Mouse (Mus musculus) heart, embryonic 15.5 days (tissue): ENCODE data around the gene Phlda2. TPM values are rescaled to one million over a fixed set of nuclear protein-coding genes. Genes with fewer than 3 reads are reported as not detected.

Experiments used
- ATAC-seq: fragments of 200-750 bp; cut with Nextera tagmentation; replicated peaks from 2 replicates; pipeline ENCODE4 v1.8.0; 2017; ENCODE audit warnings: low read depth, moderate TSS enrichment; ENCODE audit not compliant: insufficient number of reproducible peaks, insufficient read depth, low FRiP score
- H3K27ac ChIP-seq: fragments of 300-500 bp; sonication (generic); 2 replicates; pipeline ENCODE4 v1.5.1; 2015; ENCODE audit warnings: mild to moderate bottlenecking, inconsistent platforms
- H3K27me3 ChIP-seq: fragments of 300-500 bp; sonication (generic); 2 replicates; pipeline ENCODE4 v1.6.1; 2015; ENCODE audit warnings: inconsistent platforms
- H3K36me3 ChIP-seq: fragments of 300-500 bp; sonication (generic); 2 replicates; pipeline ENCODE4 v1.6.1; 2015; ENCODE audit warnings: mild to moderate bottlenecking, inconsistent platforms
- H3K4me1 ChIP-seq: fragments of 300-500 bp; sonication (generic); replicated peaks from 2 replicates; pipeline ENCODE4 v1.6.1; 2015; ENCODE audit warnings: inconsistent platforms
- H3K4me2 ChIP-seq: fragments of 300-500 bp; sonication (generic); 2 replicates; pipeline ENCODE4 v1.6.1; 2015; ENCODE audit warnings: inconsistent platforms, mild to moderate bottlenecking, moderate library complexity
- H3K4me3 ChIP-seq: fragments of 300-500 bp; sonication (generic); 2 replicates; pipeline ENCODE4 v1.5.1; 2015; ENCODE audit warnings: mild to moderate bottlenecking, inconsistent platforms
- H3K9ac ChIP-seq: fragments of 300-500 bp; sonication (generic); 2 replicates; pipeline ENCODE4 v1.6.1; 2015; ENCODE audit warnings: mild to moderate bottlenecking, inconsistent platforms
- H3K9me3 ChIP-seq: fragments of 300-500 bp; sonication (generic); replicated peaks from 2 replicates; pipeline ENCODE4 v1.6.1; 2016; ENCODE audit warnings: inconsistent platforms
- WGBS: fragments of 180-500 bp; shearing (Covaris S2); methylation state at CpG from one replicate; pipeline ENCODE4 v1.1.7; 2015; ENCODE audit warnings: mixed read lengths; 5-methylcytosine and 5-hydroxymethylcytosine counted together
- polyA plus RNA-seq: library from polyadenylated mRNA; unstranded; fragments of >200 nt; fragmentation: Nextera tagmentation; extraction: Ambion mirVana; gene quantifications from 2 replicates; pipeline ENCODE4 v1.2.1, GENCODE M21; 2015

Phlda2 gene
- polyA plus RNA-seq, 1 experiment from 2014 or later = 0.45 TPM

DNA sequence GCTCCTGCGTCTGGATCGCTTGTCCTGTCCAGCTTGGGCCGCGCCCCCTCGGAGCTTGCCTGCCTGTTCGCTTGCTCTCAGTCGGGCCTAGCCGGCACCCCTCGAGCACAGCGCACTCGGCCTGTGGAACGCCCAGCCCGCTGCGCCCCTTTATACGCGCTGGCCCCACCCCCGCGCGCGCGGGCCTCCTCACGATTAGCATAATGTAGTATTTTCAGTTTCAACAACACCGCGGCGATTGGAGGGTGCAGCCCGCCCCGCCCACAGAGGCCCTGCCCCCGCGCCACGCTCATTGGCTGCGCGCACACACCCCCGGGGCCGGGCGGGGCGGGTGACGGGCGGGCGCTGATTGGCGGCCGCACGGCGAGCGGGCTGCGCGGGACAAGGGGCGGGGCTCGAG lies 42.1 kb downstream of the Phlda2 start, which contains the start of gene Cdkn1c:
TSS of gene Cdkn1c (minus strand) at position 177 of the 400 bp plus-strand sequence.
- Histone ChIP-seq H3K4me1 (peaks cover 47% of the 10 kb centered on the region), H3K4me3 (peak within 1 kb of the TSS; percentile 62), H3K9me3 (no peaks in the 10 kb centered on the region), H3K9ac (peak within 1 kb of the TSS; percentile 66), H3K27me3 (no peaks in the 10 kb centered on the region), H3K36me3 (no peaks in the 10 kb centered on the region), H3K27ac (peak within 1 kb of the TSS; percentile 64), H3K4me2 (peak within 1 kb of the TSS; percentile 87)
- ATAC-seq = peak; percentile 91
- 21% methylated on average over 47 of the region's 48 CpGs for WGBS

DNA sequence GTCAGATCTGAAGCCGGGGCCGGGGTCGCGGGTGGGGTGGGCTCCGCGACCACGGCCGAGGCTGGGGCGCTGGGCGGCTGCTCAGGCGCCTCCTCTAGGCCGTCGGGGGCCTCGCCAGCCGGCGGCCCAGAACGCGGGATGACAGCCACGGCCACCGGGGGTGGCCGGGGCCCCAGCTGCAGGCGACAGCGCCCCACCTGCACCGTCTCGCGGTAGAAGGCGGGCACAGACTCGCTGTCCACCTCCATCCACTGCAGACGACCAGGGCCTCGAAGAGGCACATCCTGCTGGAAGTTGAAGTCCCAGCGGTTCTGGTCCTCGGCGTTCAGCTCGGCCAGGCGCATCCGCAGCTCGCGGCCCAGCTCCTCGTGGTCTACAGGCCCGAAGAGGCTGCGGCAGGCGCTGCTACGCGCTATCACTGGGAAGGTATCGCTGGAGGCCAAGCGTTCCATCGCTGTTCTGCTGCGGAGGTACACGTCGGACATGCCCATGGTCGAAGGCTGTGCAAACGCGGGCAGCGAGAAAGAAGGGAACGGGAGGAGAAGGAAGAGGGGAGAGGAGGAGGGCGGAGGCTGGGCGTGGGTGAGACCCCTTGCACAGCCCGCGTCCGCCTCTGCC lies 42.6 kb downstream of the Phlda2 start:
- peaks cover 43% of the 10 kb centered on the region for H3K4me1 ChIP-seq
- peak overlapping the region; percentile 62 for H3K4me3 ChIP-seq
- peak overlapping the region; percentile 44 for H3K27ac ChIP-seq
- no peak for ATAC-seq
- no peaks in the 10 kb centered on the region for H3K36me3 ChIP-seq
- H3K9me3 ChIP-seq = no peaks in the 10 kb centered on the region
- H3K9ac ChIP-seq = peak overlapping the region; percentile 66
- WGBS = 32% methylated on average over 56 of the region's 60 CpGs
- H3K4me2 ChIP-seq = peak overlapping the region; percentile 87
- H3K27me3 ChIP-seq = no peaks in the 10 kb centered on the region

DNA sequence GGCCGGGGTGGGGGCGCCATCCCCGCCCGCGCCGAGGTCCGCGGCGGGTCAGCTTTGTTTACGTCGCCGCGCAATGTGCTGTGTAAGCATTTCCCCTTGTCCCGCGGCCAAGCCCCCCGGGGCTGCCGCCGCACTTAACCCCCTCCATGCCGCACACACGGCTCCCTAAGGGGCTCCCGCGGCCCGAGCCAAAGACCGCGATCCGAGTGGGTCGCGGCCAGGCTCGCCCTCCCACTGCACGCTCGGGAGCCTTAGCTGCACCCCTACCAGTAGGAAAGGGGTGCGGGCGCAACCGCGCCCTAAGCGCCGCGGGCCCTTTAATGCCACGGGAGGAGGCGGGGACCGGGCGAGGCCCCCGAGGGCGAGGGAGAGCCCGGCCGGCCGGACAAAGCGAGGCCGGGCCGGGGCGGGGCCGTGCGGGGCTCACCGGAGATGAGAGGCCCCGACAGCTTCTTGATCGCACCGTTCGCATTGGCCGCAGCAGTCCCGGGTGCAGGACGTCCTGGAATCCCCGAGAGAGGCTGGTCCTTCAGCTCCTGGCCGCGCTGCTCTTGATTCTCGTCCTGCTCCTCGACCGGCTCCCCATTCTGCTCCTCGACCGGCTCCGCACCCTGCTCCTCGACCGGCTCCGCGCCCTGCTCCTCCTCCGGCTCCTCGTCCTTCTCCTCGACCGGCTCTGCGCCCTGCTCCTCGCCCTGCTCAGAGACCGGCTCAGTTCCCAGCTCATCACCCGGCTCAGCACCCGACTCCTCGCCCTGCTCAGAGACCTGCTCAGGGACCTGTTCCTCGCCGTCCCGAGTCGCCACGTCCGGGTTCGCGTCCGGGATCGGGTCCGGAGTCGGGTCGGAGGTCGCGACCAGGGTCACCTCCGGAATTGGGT lies 43.4 kb downstream of the Phlda2 start:
- ATAC-seq = no peak
- Histone ChIP-seq H3K4me2 (peak overlapping the region; percentile 87), H3K9me3 (no peaks in the 10 kb centered on the region), H3K27ac (peak overlapping the region; percentile 44), H3K9ac (peak overlapping the region; percentile 66), H3K4me3 (peak overlapping the region; percentile 62), H3K36me3 (no peaks in the 10 kb centered on the region), H3K4me1 (peaks cover 36% of the 10 kb centered on the region), H3K27me3 (no peaks in the 10 kb centered on the region)
- 18% methylated on average over 100 of the region's 100 CpGs for WGBS

DNA sequence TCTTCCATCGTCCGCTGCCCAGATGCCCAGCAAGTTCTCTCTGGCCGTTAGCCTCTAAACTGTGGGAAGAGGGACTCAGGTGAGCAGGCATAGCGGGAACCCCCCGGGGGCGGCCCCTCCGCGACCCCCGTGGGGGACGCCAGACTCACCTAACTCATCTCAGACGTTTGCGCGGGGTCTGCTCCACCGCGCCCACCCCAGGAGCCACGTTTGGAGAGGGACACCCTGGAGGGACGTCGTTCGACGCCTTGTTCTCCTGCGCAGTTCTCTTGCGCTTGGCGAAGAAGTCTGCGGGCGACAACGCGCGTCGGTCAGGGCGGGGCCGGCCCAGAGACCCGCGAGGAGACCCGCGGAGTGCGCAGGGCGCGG lies 44.0 kb downstream of the Phlda2 start:
- Histone ChIP-seq H3K9me3 (no peaks in the 10 kb centered on the region), H3K4me1 (peaks cover 30% of the 10 kb centered on the region), H3K4me2 (peak overlapping the region; percentile 87), H3K27me3 (no peaks in the 10 kb centered on the region), H3K27ac (peak overlapping the region; percentile 44), H3K36me3 (no peaks in the 10 kb centered on the region), H3K4me3 (peak overlapping the region; percentile 62), H3K9ac (peak overlapping the region; percentile 66)
- WGBS = 9% methylated on average over 38 of the region's 38 CpGs
- ATAC-seq = no peak

Other genes starting within 250 kb of the Phlda2 start
- 369 and 534 TPM in 2 replicates for gene Cdkn1c, start 42.1 kb downstream of the Phlda2 start, polyA plus RNA-seq
- gene Slc22a18, start 29.4 kb downstream of the Phlda2 start, polyA plus RNA-seq = 0.82 and 1.7 TPM in 2 replicates
- gene Nap1l4, start 46.0 kb upstream of the Phlda2 start, polyA plus RNA-seq = 218 and 232 TPM in 2 replicates
- gene Cars, start 96.9 kb upstream of the Phlda2 start, polyA plus RNA-seq = 24.7 and 34.5 TPM in 2 replicates
- 0.64 and 0.86 TPM in 2 replicates for gene Tnfrsf26, start 125.6 kb upstream of the Phlda2 start, polyA plus RNA-seq
- 2.7 and 2.8 TPM in 2 replicates for gene Tnfrsf22, start 146.5 kb upstream of the Phlda2 start, polyA plus RNA-seq
- 1.9 and 3.0 TPM in 2 replicates for gene Tnfrsf23, start 182.7 kb upstream of the Phlda2 start, polyA plus RNA-seq